Mouse (Mus musculus) heart, embryonic 14.5 days (tissue): ENCODE data around the gene Cux2. TPM values are rescaled to one million over a fixed set of nuclear protein-coding genes. Genes with fewer than 3 reads are reported as not detected.

Experiments used
- ATAC-seq: fragments of 200-750 bp; cut with Nextera tagmentation; 2 replicates; pipeline ENCODE4 v1.8.0; 2017; ENCODE audit warnings: low read depth, moderate TSS enrichment; ENCODE audit not compliant: insufficient number of reproducible peaks, insufficient read depth, low FRiP score
- H3K27ac ChIP-seq, 2 experiments: fragments of 200-500 bp in 1 of 2; fragments of 300-500 bp in 1 of 2; sonication (generic) in 1 of 2; replicated peaks in 1 of 2; 2 replicates each; pipeline ENCODE4 v1.5.1; 2012 to 2014; ENCODE audit warnings: low read depth in 2 of 2, low read length in 2 of 2, control low read depth in 1 of 2, mild to moderate bottlenecking in 1 of 2, mixed read lengths in 1 of 2; ENCODE audit not compliant: control insufficient read depth in 1 of 2, insufficient read depth in 1 of 2
- H3K27me3 ChIP-seq: fragments of 300-500 bp; sonication (generic); 2 replicates; pipeline ENCODE4 v1.6.1; 2014; ENCODE audit warnings: mild to moderate bottlenecking, low read length, control low read depth; ENCODE audit not compliant: control insufficient read depth, insufficient read depth
- H3K36me3 ChIP-seq: fragments of 300-500 bp; sonication (generic); 2 replicates; pipeline ENCODE4 v1.6.1; 2014; ENCODE audit warnings: mild to moderate bottlenecking, control low read depth, low read length, mixed read lengths; ENCODE audit not compliant: control insufficient read depth, insufficient read depth
- H3K4me1 ChIP-seq, 2 experiments: fragments of 200-500 bp in 1 of 2; fragments of 300-500 bp in 1 of 2; sonication (generic) in 1 of 2; 2 replicates each; pipeline ENCODE4 v1.6.1; 2012 to 2014; ENCODE audit warnings: low read length in 2 of 2, control low read depth in 1 of 2, mixed read lengths in 1 of 2; ENCODE audit not compliant: control insufficient read depth in 2 of 2, insufficient read depth in 2 of 2
- H3K4me2 ChIP-seq: fragments of 300-500 bp; sonication (generic); 2 replicates; pipeline ENCODE4 v1.6.1; 2014; ENCODE audit warnings: mild to moderate bottlenecking, low read length
- H3K4me3 ChIP-seq, 2 experiments: fragments of 200-500 bp in 1 of 2; fragments of 300-500 bp in 1 of 2; sonication (generic) in 1 of 2; 2 replicates each; pipeline ENCODE4 v1.5.1; 2012 to 2014; ENCODE audit warnings: low read length in 2 of 2, mild to moderate bottlenecking in 2 of 2, control low read depth in 1 of 2, low read depth in 1 of 2, moderate library complexity in 1 of 2; ENCODE audit not compliant: control insufficient read depth in 1 of 2, insufficient read depth in 1 of 2
- H3K9ac ChIP-seq: fragments of 300-500 bp; sonication (generic); 2 replicates; pipeline ENCODE4 v1.6.1; 2014; ENCODE audit warnings: mild to moderate bottlenecking, low read length
- H3K9me3 ChIP-seq: fragments of 300-500 bp; sonication (generic); 2 replicates; pipeline ENCODE4 v1.6.1; 2016; ENCODE audit warnings: low read length, control low read depth; ENCODE audit not compliant: control insufficient read depth
- WGBS: fragments of 180-500 bp; shearing (Covaris S2); extraction: QIAGEN DNeasy Blood & Tissue Kit; methylation state at CpG from one replicate; pipeline ENCODE4 v1.1.7; 2014; 5-methylcytosine and 5-hydroxymethylcytosine counted together
- polyA plus RNA-seq: library from polyadenylated mRNA; unstranded; fragments of >200 nt; fragmentation: Nextera tagmentation; extraction: Ambion mirVana; gene quantifications from 2 replicates; pipeline ENCODE4 v1.2.1, GENCODE M21; 2014

The Cux2 gene
- polyA plus RNA-seq, 1 experiment from 2014 or later, result 7.9 TPM

GRCm38 (mm10) chr5:122000381-122000780 lies 49.5 kb downstream of the Cux2 start:
- H3K9me3 ChIP-seq, result no peaks in the 10 kb centered on the region
- no peak overlapping the region for H3K4me2 ChIP-seq
- no peak overlapping the region for H3K9ac ChIP-seq
- H3K27ac ChIP-seq, result no peak overlapping the region
- H3K4me3 ChIP-seq, result no peak overlapping the region
- H3K27me3 ChIP-seq, result no peaks in the 10 kb centered on the region
- 83% methylated on average over 16 of the region's 16 CpGs for whole genome bisulfite sequencing
- peaks cover 2 to 3% of the 10 kb centered on the region in 2 experiments; a peak in 3 of 4 replicates for H3K4me1 ChIP-seq
- H3K36me3 ChIP-seq, result no peaks in the 10 kb centered on the region
- ATAC-seq, result no peak

- Histone ChIP-seq H3K9me3 (no peaks in the 10 kb centered on the region), H3K36me3 (no peaks in the 10 kb centered on the region), H3K4me2 (no peak overlapping the region), H3K4me1 (peaks cover 2 to 3% of the 10 kb centered on the region in 2 experiments; a peak in 3 of 4 replicates), H3K4me3 (no peak overlapping the region), H3K27me3 (no peaks in the 10 kb centered on the region), H3K9ac (no peak overlapping the region; the same call in 1 of the 2 replicates), H3K27ac (no peak overlapping the region)
- ATAC-seq, result no peak
- 51% methylated on average over 10 of the region's 10 CpGs for WGBS
Measured at GRCm38 (mm10) chr5:121998981-121999795, 50.7 kb downstream of the Cux2 start.

GRCm38 (mm10) chr5:121998281-121998680 lies 51.6 kb downstream of the Cux2 start:
- Histone ChIP-seq H3K4me3 (no peak overlapping the region), H3K9ac (no peak overlapping the region), H3K4me2 (no peak overlapping the region), H3K36me3 (no peaks in the 10 kb centered on the region), H3K27ac (no peak overlapping the region), H3K9me3 (no peaks in the 10 kb centered on the region), H3K4me1 (peaks cover 2 to 3% of the 10 kb centered on the region in 2 experiments; a peak in 3 of 4 replicates), H3K27me3 (no peaks in the 10 kb centered on the region)
- no peak for ATAC-seq
- WGBS, result 74% methylated on average over 7 of the region's 7 CpGs

GRCm38 (mm10) chr5:121996701-121997100 lies 53.2 kb downstream of the Cux2 start:
- ATAC-seq, result no peak

GRCm38 (mm10) chr5:121994808-121995207 lies 55.1 kb downstream of the Cux2 start:
- Histone ChIP-seq H3K9ac (no peak overlapping the region), H3K4me2 (no peak overlapping the region), H3K36me3 (no peaks in the 10 kb centered on the region), H3K27ac (no peak overlapping the region), H3K9me3 (no peaks in the 10 kb centered on the region), H3K4me1 (peaks cover 2 to 4% of the 10 kb centered on the region in 2 experiments; a peak in 2 of 4 replicates), H3K4me3 (no peak overlapping the region), H3K27me3 (no peaks in the 10 kb centered on the region)
- ATAC-seq, result no peak
- WGBS, result 82% methylated on average over 12 of the region's 12 CpGs

More at GRCm38 (mm10) chr5:121996701-121997100, 53.2 kb downstream of the Cux2 start:
- no peak overlapping the region for H3K4me2 ChIP-seq
- 47% methylated on average over 6 of the region's 6 CpGs for WGBS
- H3K27me3 ChIP-seq, result no peaks in the 10 kb centered on the region
- H3K4me3 ChIP-seq, result no peak overlapping the region
- H3K9ac ChIP-seq, result no peak overlapping the region
- no peak overlapping the region for H3K27ac ChIP-seq
- H3K4me1 ChIP-seq, result no peaks in the 10 kb centered on the region; a peak in 1 of 4 replicates
- H3K36me3 ChIP-seq, result no peaks in the 10 kb centered on the region
- no peaks in the 10 kb centered on the region for H3K9me3 ChIP-seq

GRCm38 (mm10) chr5:121991914-121992313 lies 58.0 kb downstream of the Cux2 start:
- Histone ChIP-seq H3K4me3 (no peak overlapping the region), H3K36me3 (no peaks in the 10 kb centered on the region), H3K4me1 (peaks cover 13 to 16% of the 10 kb centered on the region in 2 experiments), H3K27ac (no peak overlapping the region), H3K9ac (no peak overlapping the region), H3K9me3 (no peaks in the 10 kb centered on the region), H3K27me3 (no peaks in the 10 kb centered on the region), H3K4me2 (no peak overlapping the region)
- 58% methylated on average over 6 of the region's 6 CpGs for WGBS
- no peak for ATAC-seq

GRCm38 (mm10) chr5:121985855-121986254 lies 64.0 kb downstream of the Cux2 start:
- ATAC-seq, result peak; percentile 22; the same call in 1 of the 2 replicates

More at GRCm38 (mm10) chr5:121985855-121986254, 64.0 kb downstream of the Cux2 start:
- Histone ChIP-seq H3K27ac (peak overlapping the region; percentile 55 to 58; a peak in 3 of 4 replicates), H3K27me3 (no peaks in the 10 kb centered on the region), H3K9me3 (no peaks in the 10 kb centered on the region), H3K4me1 (peaks cover 26 to 35% of the 10 kb centered on the region in 2 experiments), H3K9ac (no peak overlapping the region), H3K4me2 (no peak overlapping the region), H3K4me3 (no peak overlapping the region), H3K36me3 (no peaks in the 10 kb centered on the region)
- 35% methylated on average over 9 of the region's 9 CpGs for WGBS
